Mouse (Mus musculus) ES-Bruce4 (cell line): ENCODE measurements around the gene Tcirg1. TPM values are rescaled to one million over a fixed set of nuclear protein-coding genes. Genes with fewer than 3 reads are reported as not detected.
A peak's percentile ranks its signal among the peaks of the same experiment; 100 is the strongest.

Source experiments
- H3K27ac ChIP-seq: 2 replicates; pipeline ENCODE4 v1.5.1; 2012; ENCODE audit warnings: low read length, inconsistent platforms; ENCODE audit not compliant: insufficient read depth
- H3K27me3 ChIP-seq: 2 replicates; pipeline ENCODE4 v1.6.1; 2012; ENCODE audit warnings: mild to moderate bottlenecking, low read length, inconsistent platforms; ENCODE audit not compliant: control insufficient read depth, poor library complexity, insufficient read depth, severe bottlenecking
- H3K36me3 ChIP-seq: 2 replicates; pipeline ENCODE4 v1.6.1; 2012; ENCODE audit warnings: inconsistent platforms, mild to moderate bottlenecking, low read length, moderate library complexity; ENCODE audit not compliant: control insufficient read depth, poor library complexity, insufficient read depth, severe bottlenecking
- H3K4me1 ChIP-seq: one replicate; pipeline ENCODE4 v1.8.1; 2011; ENCODE audit warnings: low read length; ENCODE audit not compliant: control insufficient read depth, insufficient read depth
- H3K4me3 ChIP-seq: 2 replicates; pipeline ENCODE4 v1.5.1; 2011; ENCODE audit warnings: low read depth, mild to moderate bottlenecking, low read length
- H3K9ac ChIP-seq: 2 replicates; pipeline ENCODE4 v1.6.1; 2012; ENCODE audit warnings: low read depth, mild to moderate bottlenecking, inconsistent platforms; ENCODE audit not compliant: poor library complexity, severe bottlenecking
- H3K9me3 ChIP-seq: replicated peaks from 2 replicates; pipeline ENCODE4 v1.6.1; 2012; ENCODE audit warnings: mild to moderate bottlenecking, low read length, inconsistent platforms; ENCODE audit not compliant: control insufficient read depth, poor library complexity, insufficient read depth, severe bottlenecking
- CTCF ChIP-seq: IDR thresholded peaks from one replicate; pipeline ENCODE4 v1.8.1; 2011; ENCODE audit warnings: low read depth, low read length
- EP300 ChIP-seq: IDR thresholded peaks from 2 replicates; pipeline ENCODE4 v1.6.1; 2011; ENCODE audit warnings: low read depth, low read length; ENCODE audit not compliant: insufficient read depth
- POLR2A ChIP-seq: IDR thresholded peaks from one replicate; pipeline ENCODE4 v1.8.1; 2011; ENCODE audit warnings: low read length; ENCODE audit not compliant: insufficient read depth
- polyA plus RNA-seq: library from polyadenylated mRNA; stranded (reverse); fragments of >200 nt; gene quantifications from 2 replicates; pipeline ENCODE4 v1.2.4, GENCODE M21; 2011; ENCODE audit warnings: low read depth; ENCODE audit not compliant: missing spikeins, insufficient read depth, insufficient read length

Gene Tcirg1
- polyA plus RNA-seq, 1 experiment = 25.2 TPM

GRCm38 (mm10) chr19:3853891-3854290 lies 53.0 kb downstream of the Tcirg1 start:
- peaks cover 7% of the 10 kb centered on the region for H3K36me3 ChIP-seq
- no peaks in the 10 kb centered on the region for H3K27me3 ChIP-seq
- no peaks in the 10 kb centered on the region for H3K4me1 ChIP-seq
- no peak for TF ChIP-seq EP300
- no peak for TF ChIP-seq POLR2A
- TF ChIP-seq CTCF = no peak
- peak overlapping the region; percentile 87; the same call in 1 of the 2 replicates for H3K9ac ChIP-seq
- H3K9me3 ChIP-seq = no peaks in the 10 kb centered on the region
- no peak overlapping the region; the same call in 1 of the 2 replicates for H3K4me3 ChIP-seq
- no peak overlapping the region for H3K27ac ChIP-seq

GRCm38 (mm10) chr19:3853121-3853520 lies 53.8 kb downstream of the Tcirg1 start:
- no peak for TF ChIP-seq CTCF
- TF ChIP-seq EP300 = no peak
- no peak for TF ChIP-seq POLR2A
- Histone ChIP-seq H3K4me1 (no peaks in the 10 kb centered on the region), H3K36me3 (peaks cover 7% of the 10 kb centered on the region), H3K9ac (peak overlapping the region; percentile 87), H3K4me3 (peak overlapping the region; percentile 62), H3K27ac (no peak overlapping the region), H3K27me3 (no peaks in the 10 kb centered on the region), H3K9me3 (no peaks in the 10 kb centered on the region)

GRCm38 (mm10) chr19:3851979-3852681 lies 54.8 kb downstream of the Tcirg1 start:
- peaks cover 2% of the 10 kb centered on the region for H3K4me1 ChIP-seq

GRCm38 (mm10) chr19:3851502-3851962 lies 55.4 kb downstream of the Tcirg1 start, which contains the start of gene Chka:
Gene Chka (plus strand): TSS chr19:3851773.
- TF ChIP-seq POLR2A = peak; percentile 57
- TF ChIP-seq EP300 = no peak
- TF ChIP-seq CTCF = peak; percentile 33

More at GRCm38 (mm10) chr19:3851979-3852681, 54.8 kb downstream of the Tcirg1 start:
- no peaks in the 10 kb centered on the region for H3K27me3 ChIP-seq
- peak overlapping the region; percentile 78 for H3K4me3 ChIP-seq
- H3K9ac ChIP-seq = peak overlapping the region; percentile 87
- H3K27ac ChIP-seq = peak overlapping the region; percentile 65; the same call in 1 of the 2 replicates
- no peaks in the 10 kb centered on the region for H3K9me3 ChIP-seq
- peaks cover 7% of the 10 kb centered on the region for H3K36me3 ChIP-seq
- TF ChIP-seq EP300 (no peak), CTCF (no peak), POLR2A (no peak)

GRCm38 (mm10) chr19:3850847-3851469 lies 56.0 kb downstream of the Tcirg1 start:
- H3K4me3 ChIP-seq = peak overlapping the region; percentile 41
- peaks cover 5% of the 10 kb centered on the region for H3K36me3 ChIP-seq
- H3K4me1 ChIP-seq = peaks cover 2% of the 10 kb centered on the region
- no peaks in the 10 kb centered on the region for H3K27me3 ChIP-seq
- H3K9ac ChIP-seq = no peak overlapping the region
- no peak overlapping the region for H3K27ac ChIP-seq
- H3K9me3 ChIP-seq = no peaks in the 10 kb centered on the region
- peak; percentile 88 for TF ChIP-seq CTCF
- TF ChIP-seq POLR2A = no peak
- TF ChIP-seq EP300 = peak; percentile 82; the same call in 1 of the 2 replicates

More at GRCm38 (mm10) chr19:3851502-3851962, 55.4 kb downstream of the Tcirg1 start, which contains the start of gene Chka:
- H3K27me3 ChIP-seq = no peaks in the 10 kb centered on the region
- peak within 1 kb of the TSS; percentile 87 for H3K9ac ChIP-seq
- no peaks in the 10 kb centered on the region for H3K9me3 ChIP-seq
- H3K27ac ChIP-seq = peak within 1 kb of the TSS; percentile 65; the same call in 1 of the 2 replicates
- peak within 1 kb of the TSS; percentile 78 for H3K4me3 ChIP-seq
- H3K36me3 ChIP-seq = peaks cover 7% of the 10 kb centered on the region
- peaks cover 2% of the 10 kb centered on the region for H3K4me1 ChIP-seq

GRCm38 (mm10) chr19:3850076-3850475 lies 56.9 kb downstream of the Tcirg1 start:
- H3K4me1 ChIP-seq = peaks cover 3% of the 10 kb centered on the region
- H3K27me3 ChIP-seq = no peaks in the 10 kb centered on the region
- H3K9ac ChIP-seq = no peak overlapping the region
- no peak for TF ChIP-seq POLR2A
- TF ChIP-seq EP300 = no peak
- no peak for TF ChIP-seq CTCF
- H3K9me3 ChIP-seq = no peaks in the 10 kb centered on the region
- no peak overlapping the region for H3K4me3 ChIP-seq
- H3K27ac ChIP-seq = no peak overlapping the region
- H3K36me3 ChIP-seq = peaks cover 4% of the 10 kb centered on the region
